Mouse (Mus musculus) small intestine, adult 2 months (tissue): ENCODE data around the gene Utrn.

Source experiments
- CTCF ChIP-seq: fragments of 200-500 bp; IDR thresholded peaks from 2 replicates; pipeline ENCODE4 v1.5.1; 2012; ENCODE audit warnings: low read depth, mild to moderate bottlenecking, control low read depth, inconsistent platforms, low read length, moderate library complexity, mixed read lengths; ENCODE audit not compliant: insufficient replicate concordance, insufficient read length; ENCODE audit errors: extremely low read depth
- POLR2A ChIP-seq: fragments of 200-500 bp; IDR thresholded peaks from 2 replicates; pipeline ENCODE4 v1.6.1; 2012; ENCODE audit warnings: low read depth, mild to moderate bottlenecking, control low read depth, inconsistent platforms, low read length, moderate library complexity

DNA sequence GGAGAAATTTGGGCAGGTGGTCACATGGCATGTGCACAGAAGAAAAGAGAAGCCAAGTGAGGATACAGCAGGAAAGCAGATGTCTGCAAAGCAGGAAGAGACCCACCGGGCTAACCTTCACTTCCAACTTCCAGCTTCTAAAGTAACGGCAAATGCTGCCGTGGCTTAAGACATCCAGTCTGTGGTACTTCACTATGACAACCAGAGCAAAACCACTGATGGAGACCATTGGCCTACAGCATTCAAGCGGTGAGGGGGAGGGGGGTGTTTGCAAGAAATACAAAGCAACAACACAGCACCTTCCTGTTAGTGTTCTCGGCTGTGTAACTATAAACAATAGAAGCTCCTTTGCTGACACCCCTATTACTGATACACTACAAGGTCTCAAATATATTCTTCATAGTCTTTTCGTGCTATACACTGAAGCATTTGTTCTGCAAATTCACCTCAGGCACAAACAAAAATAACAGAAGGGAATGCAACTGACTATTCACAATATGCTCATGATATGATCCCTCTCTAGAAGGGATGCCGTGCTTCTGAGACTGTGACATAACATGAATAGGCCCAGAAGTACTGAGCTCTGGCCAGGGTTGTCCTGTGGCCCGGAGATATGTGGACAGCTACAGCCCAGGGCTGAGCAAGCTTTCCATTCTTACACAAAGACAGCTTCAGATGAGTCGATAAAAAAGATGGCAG lies 530.0 kb downstream of the Utrn start:
- TF ChIP-seq POLR2A (no peak), CTCF (no peak)
